Mouse (Mus musculus): ENCODE measurements around the gene Pilrb2.
"Not testable (repeated sequence)": the region's sequence is repeated elsewhere in the genome, so short reads cannot be mapped to it uniquely, and the experiment has no call there.

Pilrb2 gene

GRCm38 (mm10) chr5:137835966-137836520 is 35.6 kb downstream of the Pilrb2 start, which contains the start of gene Pilra:
Gene Pilra (minus strand): TSS chr5:137836281.
- DNase-seq (ENCODE audit: extremely low spot score, low read depth, low spot score), result not testable (repeated sequence)

- no peak for DNase-seq (ENCODE audit: extremely low spot score, low read depth, low spot score)
Observed at GRCm38 (mm10) chr5:137833500-137833899, 38.1 kb downstream of the Pilrb2 start.

- DNase-seq (ENCODE audit: extremely low spot score, low read depth, low spot score), result no peak
Observed at GRCm38 (mm10) chr5:137831506-137831905, 40.1 kb downstream of the Pilrb2 start.

- no peak for DNase-seq (ENCODE audit: extremely low spot score, low read depth, low spot score)
Observed at GRCm38 (mm10) chr5:137831106-137831505, 40.5 kb downstream of the Pilrb2 start.

- DNase-seq (ENCODE audit: extremely low spot score, low read depth, low spot score), result no peak
Observed at GRCm38 (mm10) chr5:137830238-137830637, 41.4 kb downstream of the Pilrb2 start.

GRCm38 (mm10) chr5:137828694-137829093 is 42.9 kb downstream of the Pilrb2 start:
- DNase-seq (ENCODE audit: extremely low spot score, low read depth, low spot score), result no peak

GRCm38 (mm10) chr5:137826421-137826820 is 45.2 kb downstream of the Pilrb2 start:
- DNase-seq (ENCODE audit: extremely low spot score, low read depth, low spot score), result no peak

GRCm38 (mm10) chr5:137825971-137826370 is 45.6 kb downstream of the Pilrb2 start:
- DNase-seq (ENCODE audit: extremely low spot score, low read depth, low spot score), result no peak

- DNase-seq (ENCODE audit: extremely low spot score, low read depth, low spot score), result no peak
Observed at GRCm38 (mm10) chr5:137825030-137825429, 46.6 kb downstream of the Pilrb2 start.

- no peak for DNase-seq (ENCODE audit: extremely low spot score, low read depth, low spot score)
Observed at GRCm38 (mm10) chr5:137823455-137824045, 48.1 kb downstream of the Pilrb2 start.

- no peak for DNase-seq (ENCODE audit: extremely low spot score, low read depth, low spot score)
Observed at GRCm38 (mm10) chr5:137822602-137823001, 49.0 kb downstream of the Pilrb2 start.

- no peak for DNase-seq (ENCODE audit: extremely low spot score, low read depth, low spot score)
Observed at GRCm38 (mm10) chr5:137822126-137822525, 49.5 kb downstream of the Pilrb2 start.

GRCm38 (mm10) chr5:137817466-137818222 is 54.0 kb downstream of the Pilrb2 start:
- DNase-seq (ENCODE audit: extremely low spot score, low read depth, low spot score), result no peak
